Mouse (Mus musculus): ENCODE measurements at regions not wholly inside any gene's neighbourhood (a gene's known extent, or its start where the extent isn't known, plus 50 kb on each side); places are given as distances from the start of the nearest gene placed in this dataset.

- DNase-seq, result no peak
These were observed 112.7 kb upstream of the Thy1 start for GRCm38 (mm10) chr9:43930476-43930875.

GRCm38 (mm10) chr9:43934012-43934690 lies 109.0 kb upstream of the Thy1 start:
- no peak for DNase-seq

GRCm38 (mm10) chr9:43934691-43935064 lies 108.5 kb upstream of the Thy1 start:
- no peak for DNase-seq

GRCm38 (mm10) chr9:43939336-43939735 lies 103.8 kb upstream of the Thy1 start:
- no peak for DNase-seq

- no peak for DNase-seq
These were observed 101.0 kb upstream of the Thy1 start for GRCm38 (mm10) chr9:43942147-43942546.

GRCm38 (mm10) chr9:43943522-43943921 lies 99.7 kb upstream of the Thy1 start:
- DNase-seq, result no peak

GRCm38 (mm10) chr9:43944816-43945741 lies 98.1 kb upstream of the Thy1 start:
- DNase-seq, result peak; percentile 13 to 16

GRCm38 (mm10) chr9:43945997-43946649 lies 97.1 kb upstream of the Thy1 start:
- no peak for DNase-seq

- DNase-seq, result no peak
These were observed 96.1 kb upstream of the Thy1 start for GRCm38 (mm10) chr9:43947089-43947488.

GRCm38 (mm10) chr9:43947490-43948150 lies 95.6 kb upstream of the Thy1 start:
- DNase-seq, result no peak

GRCm38 (mm10) chr9:43953128-43953527 lies 90.1 kb upstream of the Thy1 start:
- DNase-seq, result peak; percentile 52 to 55

GRCm38 (mm10) chr9:43959541-43959940 lies 83.6 kb upstream of the Thy1 start:
- DNase-seq, result no peak

- no peak for DNase-seq
These were observed 81.8 kb upstream of the Thy1 start for GRCm38 (mm10) chr9:43961431-43961830.

- DNase-seq, result no peak
These were observed 78.0 kb upstream of the Thy1 start for GRCm38 (mm10) chr9:43965171-43965570.

GRCm38 (mm10) chr9:43965811-43966210 lies 77.4 kb upstream of the Thy1 start:
- no peak for DNase-seq

GRCm38 (mm10) chr9:43970043-43970795 lies 73.0 kb upstream of the Thy1 start:
- DNase-seq, result peak; percentile 50 to 51

- DNase-seq, result peak; percentile 39 to 52
These were observed 72.3 kb upstream of the Thy1 start for GRCm38 (mm10) chr9:43970858-43971257.

GRCm38 (mm10) chr9:43972290-43972689 lies 70.9 kb upstream of the Thy1 start:
- peak; percentile 72 to 86 for DNase-seq

- no peak for DNase-seq
These were observed 67.8 kb upstream of the Thy1 start for GRCm38 (mm10) chr9:43975405-43975804.

- no peak for DNase-seq
These were observed 66.8 kb upstream of the Thy1 start for GRCm38 (mm10) chr9:43976366-43976765.

GRCm38 (mm10) chr9:43977773-43978172 lies 65.4 kb upstream of the Thy1 start:
- DNase-seq, result no peak

- no peak for DNase-seq
These were observed 61.8 kb upstream of the Thy1 start for GRCm38 (mm10) chr9:43981376-43981775.
